Mouse (Mus musculus) adrenal gland, postnatal 0 days (tissue): ENCODE results near the gene Sbp. TPM values are rescaled to one million over a fixed set of nuclear protein-coding genes. Genes with fewer than 3 reads are reported as not detected.

ENCODE experiments used
- polyA plus RNA-seq: library from polyadenylated mRNA; unstranded; fragments of >200 nt; fragmentation: Nextera tagmentation; extraction: Ambion mirVana; gene quantifications from 2 replicates; pipeline ENCODE4 v1.2.1, GENCODE M21; 2015

Sbp gene
- polyA plus RNA-seq: not detected in 2 replicates

DNA sequence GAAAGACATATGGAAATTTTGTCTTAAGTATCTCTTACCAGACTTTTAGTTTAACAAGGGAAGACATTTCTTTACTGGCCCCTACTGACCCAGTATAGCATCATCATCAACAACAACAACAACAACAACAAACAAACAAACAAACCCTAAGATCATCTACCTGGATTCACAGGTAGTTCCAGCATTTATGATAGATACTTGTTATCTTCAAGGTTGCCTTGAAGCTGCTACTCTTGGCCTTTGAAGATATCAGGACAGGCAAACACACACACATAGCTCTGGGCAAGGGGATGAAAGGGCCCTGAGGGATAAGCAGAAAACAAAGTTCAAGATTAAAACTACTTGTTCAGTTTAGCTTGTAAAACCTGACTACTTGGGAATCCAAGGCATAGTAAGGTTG lies at the start of gene Sbp:
TSS of gene Sbp (plus strand) at position 301 of the 400 bp plus-strand sequence.

DNA sequence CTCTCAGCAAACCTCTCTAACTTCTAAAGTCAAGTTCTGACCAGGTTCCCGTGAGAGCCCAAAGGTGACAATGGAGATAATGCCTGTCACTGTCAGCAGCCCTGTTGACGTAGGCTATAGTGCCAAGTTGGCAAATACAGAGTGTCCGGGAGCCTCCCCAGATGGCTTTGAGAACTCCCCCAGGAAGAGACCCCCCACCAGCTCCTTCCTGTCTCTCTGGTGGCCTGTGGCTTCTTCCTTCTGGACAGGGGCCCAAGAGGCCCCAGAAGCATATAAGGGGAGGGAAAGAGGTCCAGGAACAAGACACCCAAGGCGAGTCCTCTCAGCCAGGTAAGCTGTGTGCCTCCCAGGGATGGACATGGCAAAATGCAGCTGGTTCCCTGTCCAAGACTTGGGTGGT lies 24.3 kb upstream of the Sbp start, which contains the start of gene Dcpp3:
TSS of gene Dcpp3 (plus strand) at position 301 of the 400 bp plus-strand sequence.

DNA sequence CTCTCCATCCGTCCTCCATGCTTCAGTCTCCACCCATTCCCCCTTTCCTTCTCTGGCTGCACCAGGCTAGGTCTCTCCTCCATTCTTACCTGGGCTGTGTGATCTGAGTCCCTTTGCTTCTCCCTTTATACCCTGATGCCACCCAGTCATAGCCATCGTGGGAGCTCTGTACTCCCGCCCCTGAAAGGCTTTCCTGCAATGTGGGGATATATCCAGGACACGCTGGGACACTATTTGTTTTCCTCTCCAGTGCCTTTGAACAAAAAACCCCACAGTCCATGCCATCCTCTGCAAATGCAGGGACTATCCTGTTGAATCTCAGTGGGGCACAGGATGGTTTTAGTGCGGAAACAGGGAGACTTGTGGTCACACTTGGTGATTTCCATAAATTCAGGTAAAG lies 13.7 kb downstream of the Sbp start, which contains the start of gene Sbpl:
TSS of gene Sbpl (minus strand) at position 101 of the 400 bp plus-strand sequence.

DNA sequence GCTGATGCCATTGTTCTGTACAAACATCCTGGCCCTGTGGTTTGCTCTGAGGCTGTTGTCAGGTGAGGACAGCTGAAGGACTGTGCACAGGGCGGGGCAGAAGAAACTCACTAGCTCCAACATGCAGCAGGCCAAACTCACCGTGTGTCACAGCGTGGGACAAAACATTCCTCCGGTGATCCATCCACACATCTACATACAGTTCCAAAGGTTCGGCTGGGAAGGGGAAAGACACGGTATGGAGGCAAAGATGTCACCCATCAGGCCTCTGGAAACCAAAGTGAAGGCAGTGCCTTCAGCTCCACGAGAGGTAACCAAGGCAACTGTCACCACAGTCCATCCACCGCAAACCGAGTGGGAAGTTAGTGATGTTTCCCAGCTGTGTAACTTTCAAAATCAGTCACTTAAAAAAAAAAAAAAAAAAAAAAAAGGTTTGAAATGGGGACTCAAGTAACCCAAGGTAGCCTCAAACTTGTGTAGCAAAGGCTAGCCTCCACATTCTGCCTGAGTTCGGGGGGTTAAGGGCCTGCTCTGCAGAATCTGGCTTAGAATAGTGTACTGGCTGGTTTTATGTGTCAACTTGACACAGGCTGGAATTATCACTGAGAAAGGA lies 38.9 kb downstream of the Sbp start, which contains the start of gene Prss30:
TSS of gene Prss30 (minus strand) at position 270 of the 613 bp plus-strand sequence.

Other genes starting within 250 kb of the Sbp start
- gene 1520401A03Rik, start 218.9 kb upstream of the Sbp start, polyA plus RNA-seq: 1.2 and 3.5 TPM in 2 replicates
- gene Pkmyt1, start 215.3 kb upstream of the Sbp start, polyA plus RNA-seq: 12.8 and 16.6 TPM in 2 replicates
- gene Paqr4, start 200.8 kb upstream of the Sbp start, polyA plus RNA-seq: 17.0 and 21.6 TPM in 2 replicates
- gene Kremen2, start 195.8 kb upstream of the Sbp start, polyA plus RNA-seq: 0.19 and 0.54 TPM in 2 replicates
- 51.5 and 54.6 TPM in 2 replicates for gene Flywch1, start 170.1 kb upstream of the Sbp start, polyA plus RNA-seq
- gene Flywch2, start 155.6 kb upstream of the Sbp start, polyA plus RNA-seq: 28.8 and 51.4 TPM in 2 replicates
- gene Srrm2, start 151.1 kb upstream of the Sbp start, polyA plus RNA-seq: 291 and 447 TPM in 2 replicates
- 1,156 and 1,274 TPM in 2 replicates for gene Elob, start 112.5 kb upstream of the Sbp start, polyA plus RNA-seq
- gene Prss33, start 105.6 kb upstream of the Sbp start, polyA plus RNA-seq: not detected in 2 replicates
- not detected in 2 replicates for gene Prss32, start 97.8 kb upstream of the Sbp start, polyA plus RNA-seq
- gene Prss41, start 97.5 kb upstream of the Sbp start, polyA plus RNA-seq: 0.52 and 0.57 TPM in 2 replicates
- gene Prss21, start 73.6 kb upstream of the Sbp start, polyA plus RNA-seq: not detected in 2 replicates
- not detected in 2 replicates for gene Dcpp1, start 60.8 kb upstream of the Sbp start, polyA plus RNA-seq
- gene Dcpp2, start 60.8 kb upstream of the Sbp start, polyA plus RNA-seq: not detected in 2 replicates
- not detected in 2 replicates for gene Dcpp3, start 24.2 kb upstream of the Sbp start, polyA plus RNA-seq
- not detected in 2 replicates for gene Sbpl, start 13.6 kb downstream of the Sbp start, polyA plus RNA-seq
- gene Prss30, start 38.9 kb downstream of the Sbp start, polyA plus RNA-seq: 0.14 TPM in 1 of 2 replicates, not detected in the other
- not detected in 2 replicates for gene Prss22, start 56.4 kb downstream of the Sbp start, polyA plus RNA-seq
- 0.18 and 0.22 TPM in 2 replicates for gene Prss27, start 96.5 kb downstream of the Sbp start, polyA plus RNA-seq
- 32.3 and 32.9 TPM in 2 replicates for gene Kctd5, start 131.8 kb downstream of the Sbp start, polyA plus RNA-seq
- 23.3 and 31.5 TPM in 2 replicates for gene Pdpk1, start 209.3 kb downstream of the Sbp start, polyA plus RNA-seq
- 35.0 and 47.9 TPM in 2 replicates for gene Amdhd2, start 222.1 kb downstream of the Sbp start, polyA plus RNA-seq
- gene Atp6v0c, start 228.0 kb downstream of the Sbp start, polyA plus RNA-seq: 589 and 650 TPM in 2 replicates